8 mouse cellular contexts compared by ENCODE assay signal in genomic region chr2:18391861-18392260, GRCm38 (mm10). TPM values are rescaled to one million over a fixed set of nuclear protein-coding genes. Genes with fewer than 3 reads are reported as not detected.
DNase-seq lines count a peak whose midpoint lies in the region; ATAC-seq and TF ChIP-seq lines count a peak whose summit lies in the region.

No protein-coding gene starts in this region.

- peak overlapping the region; percentile 89 for H3K4me3 ChIP-seq in heart, embryonic 13.5 days
- peak overlapping the region; percentile 82 to 94 (median 85) for H3K4me3 ChIP-seq in CH12.LX (replicated peaks in 1 of 3; ENCODE audit: low read depth in 2 of 3, low read length in 2 of 3, poor library complexity in 1 of 3)
- peak overlapping the region; percentile 90 for H3K4me3 ChIP-seq in embryonic facial prominence, embryonic 15.5 days (replicated peaks)
- peak overlapping the region; percentile 86 for H3K4me3 ChIP-seq in neural tube, embryonic 13.5 days

- intact Hi-C loops in heart, postnatal 36 days (cut with DNase I), result loop anchor here (1.0 to 5.0 kb wide), 5 partner anchors 195 to 375 kb away; partner anchors contain the start of genes Bmi1 and Spag6
- intact Hi-C loops in left cerebral cortex, postnatal 14 days (cut with DNase I), result loop anchor here (2.0 to 10.0 kb wide), 2 partner anchors 281 to 603 kb away; partner anchors contain the start of genes 4930426L09Rik, Commd3 and Pip4k2a

- no peaks in the 10 kb centered on the region for H3K9me3 ChIP-seq in heart, embryonic 13.5 days
- peaks cover 2% of the 10 kb centered on the region for H3K9me3 ChIP-seq in CH12.LX (replicated peaks; ENCODE audit: low read length)
- no peaks in the 10 kb centered on the region for H3K9me3 ChIP-seq in embryonic facial prominence, embryonic 15.5 days (replicated peaks)
- H3K9me3 ChIP-seq in neural tube, embryonic 13.5 days, result no peaks in the 10 kb centered on the region

- no peak for TF ChIP-seq CTCF in CH12.LX (conservative IDR thresholded peaks at IDR 0.05 in 1 of 2, IDR thresholded peaks at IDR 0.05 in 1 of 2; ENCODE audit: low read depth in 2 of 2, low read length in 2 of 2)

- H3K36me3 ChIP-seq in heart, embryonic 13.5 days, result no peaks in the 10 kb centered on the region
- peaks cover 0 to 5% of the 10 kb centered on the region in 2 experiments for H3K36me3 ChIP-seq in CH12.LX (replicated peaks in 1 of 2; ENCODE audit: control insufficient read depth in 1 of 2, insufficient read depth in 1 of 2, low read length in 1 of 2)
- H3K36me3 ChIP-seq in embryonic facial prominence, embryonic 15.5 days, result no peaks in the 10 kb centered on the region
- H3K36me3 ChIP-seq in neural tube, embryonic 13.5 days, result no peaks in the 10 kb centered on the region

- in situ Hi-C loops in CH12.LX (cut with MboI; ENCODE audit: low pct_ligation_motif_present, low pct_unique_long_range_greater_than_20kb, low sequenced_read_pairs), result loop anchor here (25.0 kb wide), 1 partner anchor 295 kb away; the partner anchor contains the start of genes Bmi1 and Spag6

- peak overlapping the region; percentile 91 for H3K4me2 ChIP-seq in heart, embryonic 13.5 days
- H3K4me2 ChIP-seq in CH12.LX (ENCODE audit: insufficient read depth, low read depth, poor library complexity, severe bottlenecking), result peak overlapping the region; percentile 89
- H3K4me2 ChIP-seq in embryonic facial prominence, embryonic 15.5 days (replicated peaks), result peak overlapping the region; percentile 58
- H3K4me2 ChIP-seq in neural tube, embryonic 13.5 days, result peak overlapping the region; percentile 85

- dilution Hi-C loops in CH12.LX (cut with MboI; ENCODE audit: extremely low pct_ligation_motif_present, extremely low pct_unique_long_range_greater_than_20kb, low sequenced_read_pairs), result no loop called here

- no peak for ATAC-seq in heart, embryonic 13.5 days (ENCODE audit: extremely low read depth, insufficient number of reproducible peaks, low FRiP score, low TSS enrichment)
- ATAC-seq in embryonic facial prominence, embryonic 15.5 days (ENCODE audit: insufficient number of reproducible peaks, low FRiP score, low TSS enrichment, low read depth), result no peak
- ATAC-seq in neural tube, embryonic 13.5 days (ENCODE audit: low read depth), result no peak; the same call in 1 of the 2 replicates

- TF ChIP-seq RAD21 in CH12.LX (IDR thresholded peaks at IDR 0.05; ENCODE audit: low read depth, low read length), result no peak

- TF ChIP-seq EP300 in CH12.LX (IDR thresholded peaks at IDR 0.05; ENCODE audit: low read length), result no peak

- no peaks in the 10 kb centered on the region for H3K27me3 ChIP-seq in heart, embryonic 13.5 days (replicated peaks)
- H3K27me3 ChIP-seq in CH12.LX (replicated peaks), result no peaks in the 10 kb centered on the region
- H3K27me3 ChIP-seq in embryonic facial prominence, embryonic 15.5 days, result no peaks in the 10 kb centered on the region
- no peaks in the 10 kb centered on the region for H3K27me3 ChIP-seq in neural tube, embryonic 13.5 days

- H3K4me1 ChIP-seq in heart, embryonic 13.5 days, result peaks cover 15% of the 10 kb centered on the region
- peaks cover 4 to 12% of the 10 kb centered on the region in 2 experiments; a peak in 3 of 4 replicates for H3K4me1 ChIP-seq in CH12.LX (ENCODE audit: control insufficient read depth in 1 of 2, insufficient read depth in 2 of 2)
- no peaks in the 10 kb centered on the region for H3K4me1 ChIP-seq in embryonic facial prominence, embryonic 15.5 days
- peaks cover 20% of the 10 kb centered on the region for H3K4me1 ChIP-seq in neural tube, embryonic 13.5 days (replicated peaks)

- DNase-seq in heart, postnatal 36 days, result no peak
- DNase-seq in CH12.LX (ENCODE audit: extremely low read depth), result no peak
- peak; percentile 18 to 26 for DNase-seq in left cerebral cortex, postnatal 14 days (ENCODE audit: low spot score in 2 of 2)
- DNase-seq in adrenal gland, adult 2 months, result no peak
- DNase-seq in gastrocnemius, postnatal 25 days, result no peak

- peak overlapping the region; percentile 97 for H3K27ac ChIP-seq in heart, embryonic 13.5 days (replicated peaks)
- H3K27ac ChIP-seq in CH12.LX (ENCODE audit: insufficient read depth, low read depth), result peak overlapping the region; percentile 70
- H3K27ac ChIP-seq in embryonic facial prominence, embryonic 15.5 days (replicated peaks), result peak overlapping the region; percentile 100
- peak overlapping the region; percentile 99 for H3K27ac ChIP-seq in neural tube, embryonic 13.5 days (replicated peaks)

- H3K9ac ChIP-seq in heart, embryonic 13.5 days, result peak overlapping the region; percentile 94
- peak overlapping the region; percentile 77 for H3K9ac ChIP-seq in CH12.LX (ENCODE audit: insufficient read depth, low read depth)
- H3K9ac ChIP-seq in embryonic facial prominence, embryonic 15.5 days, result peak overlapping the region; percentile 86
- peak overlapping the region; percentile 92 for H3K9ac ChIP-seq in neural tube, embryonic 13.5 days

- H3K79me2 ChIP-seq in CH12.LX (replicated peaks; ENCODE audit: control insufficient read depth, extremely low read depth, insufficient read depth, poor library complexity, severe bottlenecking), result peaks cover 18% of the 10 kb centered on the region

- WGBS in heart, embryonic 13.5 days, result 2% methylated on average over 11 of the region's 11 CpGs
- under 1% methylated on average over 11 of the region's 11 CpGs for WGBS in embryonic facial prominence, embryonic 15.5 days
- WGBS in neural tube, embryonic 13.5 days, result under 1% methylated on average over 11 of the region's 11 CpGs

- no peak for TF ChIP-seq POLR2A in CH12.LX (IDR thresholded peaks at IDR 0.05; ENCODE audit: low read depth, low read length)

TF ChIP-seq in CH12.LX, 34 proteins besides CTCF, POLR2A, EP300 and RAD21:
- TF ChIP-seq IRF4 (IDR thresholded peaks at IDR 0.05; ENCODE audit: low read depth, low read length) (peak; percentile 33; the same call in 1 of the 2 replicates), SIN3A (IDR thresholded peaks at IDR 0.05; ENCODE audit: low read length) (no peak)
TF ChIP-seq in CH12.LX: peak in this region for 1.

RNA-seq across cellular contexts. Expression of gene Dnajc1, which starts 0.8 kb away (rescaled TPM):
- 18.8 and 21.5 TPM in 2 replicates for polyA plus RNA-seq in heart, embryonic 13.5 days (2015; fragmentation: Nextera tagmentation; extraction: Ambion mirVana)
- 10 to 100 TPM; 14.9 to 15.4 TPM for total RNA-seq in heart, postnatal 36 days (2021)
- total RNA-seq in CH12.LX (2012; rRNA removed), result 16.4 and 17.1 TPM in 2 replicates
- 13.5 and 14.3 TPM in 2 replicates for total RNA-seq in CH12.LX (2014; rRNA removed)
- 32.8 and 32.9 TPM in 2 replicates for polyA plus RNA-seq in CH12.LX (2012; ENCODE audit: insufficient read length, low read depth)
- polyA plus RNA-seq in embryonic facial prominence, embryonic 15.5 days (2015; fragmentation: Nextera tagmentation; extraction: Ambion mirVana), result 43.9 and 45.3 TPM in 2 replicates
- 10 to 100 TPM; 16.5 to 16.6 TPM for total RNA-seq in left cerebral cortex, postnatal 14 days (2021)
- 23.4 and 24.2 TPM in 2 replicates for polyA plus RNA-seq in neural tube, embryonic 13.5 days (2015; fragmentation: Nextera tagmentation; extraction: Ambion mirVana)
- 10 to 100 TPM; 32.1 to 39.7 TPM for total RNA-seq in adrenal gland, adult 2 months (2021)
- 76.4 and 94.4 TPM in 2 replicates for polyA plus RNA-seq in adrenal gland, adult 2 months (2012; rRNA removed)
- total RNA-seq in gastrocnemius, postnatal 25 days (2021), result 10 to 100 TPM in 1 of 2 experiments, 1 to 10 TPM in 1; 8.5 to 12.5 TPM

Comparison
In these comparisons a context has a peak if more than half of its experiments do, and no peak if none do; other contexts are left out.
1. DNase-seq: peak in left cerebral cortex, postnatal 14 days (2 of 2); none in heart, postnatal 36 days (0 of 2), CH12.LX (single experiment), adrenal gland, adult 2 months (single experiment) and gastrocnemius, postnatal 25 days (single experiment).
2. Peak in every context shown above with its lines, with median percentiles within 50 percentile points of each other: H3K27ac ChIP-seq, H3K4me2 ChIP-seq, H3K4me3 ChIP-seq and H3K9ac ChIP-seq.